Mouse (Mus musculus) left cerebral cortex, adult 18-20 months (tissue): ENCODE measurements around the gene Fars2. TPM values are rescaled to one million over a fixed set of nuclear protein-coding genes. Genes with fewer than 3 reads are reported as not detected.

ENCODE experiments used
- DNase-seq, 2 experiments: peaks; one replicate each; pipeline ENCODE4 v3.0.0; 2021 to 2022; ENCODE audit warnings: low spot score in 2 of 2, mixed read lengths in 1 of 2
- total RNA-seq, 2 experiments: library from RNA; stranded (reverse); gene quantifications; 2 replicates each; pipeline ENCODE4 v1.2.3; 2021

Gene Fars2
- total RNA-seq, 2 experiments from 2014 or later = 39.5 to 43.8 TPM

- peak; percentile 26 to 48 for DNase-seq
These were observed 386.3 kb downstream of the Fars2 start for GRCm38 (mm10) chr13:36503551-36503950.

- DNase-seq = peak in 1 of 2 experiments; percentile 34
These were observed 386.8 kb downstream of the Fars2 start for GRCm38 (mm10) chr13:36503991-36504390.

GRCm38 (mm10) chr13:36505730-36506129 is 388.5 kb downstream of the Fars2 start:
- DNase-seq = peak; percentile 19 to 31

GRCm38 (mm10) chr13:36506315-36506714 is 389.1 kb downstream of the Fars2 start:
- DNase-seq = peak; percentile 62 to 69

DNA sequence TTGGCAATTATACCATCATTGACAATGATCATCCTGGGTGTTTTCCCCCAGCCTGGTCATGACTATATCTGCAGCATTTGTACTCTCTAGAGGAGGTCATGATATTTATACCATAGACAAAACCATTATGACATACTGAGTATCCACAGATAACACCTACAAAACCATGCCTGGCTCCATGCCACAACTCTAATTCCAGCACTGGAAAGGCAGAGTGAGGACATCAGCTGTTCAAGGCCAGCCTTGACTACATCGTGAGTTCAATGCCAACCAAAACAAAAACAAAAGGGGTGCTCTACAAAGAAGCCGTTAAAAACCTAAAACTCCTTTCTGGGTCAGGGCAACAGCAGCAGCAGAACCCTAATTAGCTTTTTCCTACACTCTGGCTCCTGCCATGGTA is 392.9 kb downstream of the Fars2 start:
- DNase-seq = no peak

GRCm38 (mm10) chr13:36513126-36513525 is 395.9 kb downstream of the Fars2 start:
- no peak for DNase-seq

DNA sequence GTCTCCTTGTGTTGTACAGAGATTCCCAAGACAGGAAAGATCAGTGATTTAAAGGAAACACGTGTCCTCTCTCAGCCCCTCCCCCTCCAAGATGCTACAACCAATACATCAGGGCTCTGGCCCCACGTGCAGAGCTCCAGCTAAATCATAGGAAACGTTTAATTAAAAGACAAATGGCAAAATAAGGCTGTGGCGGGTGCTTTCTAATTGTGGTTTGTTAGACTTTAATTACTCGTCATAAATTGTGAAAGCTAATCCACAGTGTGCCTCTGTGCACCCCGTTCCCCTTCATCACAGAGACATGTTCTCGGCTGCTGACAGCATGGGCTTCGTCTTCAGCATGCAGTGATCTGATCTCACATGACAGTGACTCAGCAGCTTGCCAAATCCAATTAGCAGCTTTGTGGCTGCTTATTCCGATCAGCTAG is 400.9 kb downstream of the Fars2 start:
- DNase-seq = no peak

DNA sequence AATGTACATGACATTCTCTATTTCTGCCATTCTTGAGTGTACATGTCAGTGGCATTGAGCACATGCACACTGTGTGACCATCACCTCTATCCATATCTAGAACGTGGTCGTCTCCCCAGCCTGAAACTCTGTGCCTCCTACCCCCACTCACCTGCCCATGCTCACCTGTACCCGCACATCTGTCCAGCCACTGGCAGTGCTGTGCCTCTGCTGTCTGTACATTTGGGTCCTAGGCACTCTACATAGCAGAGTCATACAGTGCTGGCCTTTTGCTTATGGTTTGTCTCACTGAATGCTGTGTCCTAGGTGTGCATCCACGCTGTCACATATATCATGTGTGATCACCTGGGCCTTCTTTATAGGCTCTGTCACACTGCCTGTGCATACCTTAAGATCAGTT is 410.5 kb downstream of the Fars2 start:
- no peak for DNase-seq

DNA sequence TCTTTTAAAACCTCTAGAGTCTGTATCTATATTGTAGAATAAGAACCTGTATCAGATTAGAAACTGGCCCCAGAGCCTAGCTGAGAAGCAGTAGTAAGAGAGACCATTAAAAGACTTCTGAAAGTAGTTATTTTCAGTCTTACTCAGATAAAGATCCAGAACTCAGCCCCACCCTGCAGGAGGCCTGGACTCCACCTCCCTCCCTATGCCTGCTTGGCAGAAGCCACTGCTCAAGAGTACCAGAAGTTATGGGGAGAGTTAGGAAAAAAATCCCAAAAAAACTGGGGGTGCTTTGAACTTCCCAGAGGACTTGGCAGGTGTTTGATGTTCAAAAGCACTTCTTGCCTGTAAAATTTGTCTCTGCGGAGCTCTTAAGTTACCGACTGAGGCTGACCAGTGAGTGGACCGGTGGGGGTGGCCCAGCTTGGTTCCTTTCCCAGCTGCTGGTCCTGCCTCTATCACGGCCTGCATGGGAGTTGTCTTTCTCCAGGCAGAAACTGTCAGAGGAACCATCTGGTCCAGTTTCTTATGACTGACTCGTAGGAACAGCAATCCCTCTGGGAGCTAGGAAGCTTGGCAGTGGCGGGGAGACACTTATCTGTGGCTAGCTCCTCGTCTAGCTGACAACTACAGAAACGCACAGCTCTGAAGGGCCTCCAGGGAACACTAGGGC is 411.1 kb downstream of the Fars2 start:
- peak; percentile 27 to 59 for DNase-seq

DNA sequence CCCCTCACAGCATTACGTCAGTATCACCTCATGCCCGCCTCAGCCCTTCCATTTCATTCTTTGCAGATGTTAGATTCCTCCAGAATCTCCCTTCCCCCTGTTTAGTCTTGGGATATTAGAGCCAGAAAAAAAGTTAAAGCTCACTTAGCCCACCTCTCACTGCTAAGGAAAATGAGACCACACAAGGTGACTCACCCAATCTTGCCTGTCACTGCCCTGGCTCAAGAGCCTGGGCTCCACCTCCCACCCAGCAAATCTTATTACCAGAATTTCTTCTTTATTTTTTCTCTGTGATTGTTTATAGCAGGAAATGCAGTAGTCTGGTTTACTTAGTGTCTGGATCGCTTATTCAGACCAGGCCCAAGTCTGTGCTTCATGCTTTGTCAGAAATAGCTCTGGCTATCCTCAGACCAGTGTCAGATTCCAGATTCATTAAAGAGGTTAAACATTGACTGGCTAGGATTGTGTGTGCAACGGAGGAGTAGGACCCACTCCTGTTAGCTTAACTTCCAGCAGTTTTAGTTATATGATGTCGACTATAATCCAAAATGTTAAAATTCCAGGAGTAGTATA is 412.3 kb downstream of the Fars2 start:
- no peak for DNase-seq

DNA sequence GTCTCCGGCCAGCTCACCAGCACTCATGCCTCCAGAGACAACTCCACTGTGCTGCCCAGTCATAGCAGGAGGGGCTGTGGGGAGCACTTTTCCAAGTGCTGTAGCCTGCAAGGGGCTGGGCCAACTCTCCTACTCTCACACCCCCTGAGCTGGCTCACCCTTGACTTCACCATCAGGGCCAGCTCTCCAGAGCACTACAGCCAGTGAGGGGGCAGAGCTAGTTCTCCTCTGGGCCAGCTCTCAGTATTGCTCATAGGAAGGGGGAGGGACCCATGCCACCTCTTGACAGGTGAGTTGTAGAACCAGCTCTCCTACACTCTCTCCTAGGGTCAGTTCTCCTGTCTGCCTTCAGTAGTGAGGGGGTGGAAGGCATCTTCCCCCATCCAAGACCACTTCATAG is 413.6 kb downstream of the Fars2 start:
- no peak for DNase-seq

DNA sequence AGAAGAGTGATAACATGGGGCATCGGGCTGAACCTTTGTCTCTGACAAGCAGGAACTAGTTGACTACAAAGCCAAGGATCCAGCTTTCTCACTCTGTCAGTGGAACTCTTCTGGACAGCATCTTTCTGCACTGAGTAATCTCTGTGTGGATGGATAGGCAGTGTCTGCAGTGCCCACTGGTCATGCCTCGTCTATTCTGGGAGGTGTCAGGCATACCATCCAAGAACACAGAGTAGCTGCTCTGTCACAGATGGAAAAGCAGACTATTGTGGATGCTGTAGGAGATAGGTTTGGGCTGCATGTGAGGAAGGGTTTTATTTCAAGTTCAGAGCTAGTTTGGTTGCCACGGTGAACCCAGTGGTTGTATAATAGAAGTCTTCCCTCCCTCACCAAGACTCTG is 414.7 kb downstream of the Fars2 start:
- peak; percentile 58 to 74 for DNase-seq

DNA sequence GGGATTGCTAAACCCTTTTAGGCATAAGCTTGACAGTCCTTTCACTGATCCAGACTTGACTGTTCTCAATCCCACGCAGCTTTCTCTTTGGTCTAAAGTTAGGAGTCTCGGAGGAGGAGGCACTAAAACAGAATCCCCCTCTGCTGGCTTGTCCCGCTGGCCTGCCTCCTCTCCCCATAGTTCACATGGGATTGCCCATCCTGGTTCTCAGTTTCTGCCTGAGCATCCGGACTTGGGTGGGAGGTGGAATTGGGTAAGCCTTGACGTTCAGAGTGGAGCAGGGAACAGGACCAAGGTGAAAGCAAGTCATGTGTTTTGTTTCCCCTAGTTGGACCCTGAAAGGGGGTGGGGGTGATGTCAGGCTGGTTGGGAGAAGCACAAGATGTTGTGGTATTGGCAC is 415.9 kb downstream of the Fars2 start:
- DNase-seq = peak; percentile 31 to 57

DNA sequence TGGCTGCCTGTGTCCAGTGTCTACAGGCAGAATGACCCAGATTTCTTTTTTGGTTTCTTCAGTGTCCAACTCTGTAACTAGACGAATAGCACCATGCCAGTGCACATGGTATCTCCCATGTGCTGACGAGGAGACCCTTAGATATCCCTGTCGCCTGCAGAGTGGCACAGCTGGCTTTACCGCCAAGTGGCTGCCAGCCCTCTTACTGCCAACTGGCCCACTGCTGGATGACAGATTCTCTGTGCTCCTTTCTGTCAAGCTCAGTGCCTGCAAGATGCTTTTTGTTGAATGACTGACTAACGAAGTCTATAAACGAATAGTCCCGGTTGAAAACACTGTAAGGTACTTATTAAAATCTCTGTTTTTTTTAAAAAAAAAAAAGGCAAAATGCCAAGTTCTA is 416.3 kb downstream of the Fars2 start:
- DNase-seq = peak in 1 of 2 experiments; percentile 25

DNA sequence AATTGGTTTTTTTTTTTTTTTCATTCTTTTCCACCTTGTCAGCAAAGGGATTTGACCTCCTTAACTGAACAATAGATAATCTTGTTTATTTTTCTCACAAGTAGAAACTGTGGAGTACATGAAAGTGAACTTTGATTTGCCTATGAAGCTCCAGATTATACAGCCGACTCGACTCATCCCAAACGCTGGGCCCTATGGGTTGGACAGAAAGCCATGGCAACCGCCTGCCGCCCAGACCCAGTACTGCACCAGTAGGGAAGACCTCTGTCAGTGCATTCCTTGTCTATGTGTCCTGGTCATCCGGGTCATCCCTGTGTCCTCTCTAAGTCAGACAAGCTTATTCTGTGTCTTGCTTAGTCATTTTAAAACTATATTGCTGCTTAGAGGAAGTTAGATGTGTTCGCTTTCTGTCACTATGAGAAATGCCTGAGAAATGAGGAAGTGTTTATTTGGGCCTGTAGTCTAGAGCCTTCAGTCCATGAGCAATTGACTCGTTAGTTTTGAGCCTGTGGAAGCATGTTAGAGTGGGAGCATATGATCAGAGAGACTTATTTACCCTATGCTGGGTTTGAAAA is 416.8 kb downstream of the Fars2 start:
- no peak for DNase-seq

DNA sequence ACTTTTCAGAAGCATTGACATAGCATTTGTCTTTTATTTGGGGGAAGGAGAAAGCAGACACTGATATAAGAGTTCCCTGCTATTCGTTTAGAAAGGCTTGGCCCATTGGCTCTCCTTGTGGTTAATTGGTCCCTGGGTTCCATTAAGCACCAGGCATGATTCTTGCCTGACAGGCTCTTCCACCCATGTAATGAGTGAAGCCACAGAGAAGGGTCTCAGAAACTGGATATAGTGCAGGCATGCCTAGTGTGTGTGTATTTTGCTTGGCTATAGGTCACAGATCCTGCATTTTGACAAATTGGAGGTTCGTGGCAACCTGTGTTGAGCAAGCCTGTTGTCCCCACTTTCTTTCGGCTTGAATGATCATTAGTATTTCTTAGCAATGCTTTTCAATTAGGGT is 420.4 kb downstream of the Fars2 start:
- DNase-seq = no peak

DNA sequence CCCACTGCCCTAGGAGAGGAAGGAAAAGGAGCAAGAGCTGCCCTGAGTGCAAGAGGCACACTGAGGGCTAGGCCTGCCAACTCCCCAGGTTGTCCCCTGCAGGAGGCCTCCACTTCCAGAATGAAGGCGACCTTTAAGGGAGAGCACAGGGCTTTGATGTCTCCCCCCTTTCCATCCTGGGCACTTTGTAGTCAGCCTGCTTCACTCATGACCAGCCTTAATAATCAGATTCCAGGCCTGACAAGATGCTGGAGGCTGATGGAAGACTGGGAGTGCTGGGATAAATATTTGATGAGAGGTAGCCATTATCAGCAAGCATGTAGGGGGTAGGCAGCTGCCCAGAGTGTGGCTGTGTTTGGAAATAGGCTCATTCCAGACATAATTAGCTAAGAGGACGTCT is 421.2 kb downstream of the Fars2 start:
- DNase-seq = no peak

GRCm38 (mm10) chr13:36540231-36540630 is 423.0 kb downstream of the Fars2 start:
- DNase-seq = no peak

GRCm38 (mm10) chr13:36541287-36541780 is 424.1 kb downstream of the Fars2 start:
- DNase-seq = no peak

DNA sequence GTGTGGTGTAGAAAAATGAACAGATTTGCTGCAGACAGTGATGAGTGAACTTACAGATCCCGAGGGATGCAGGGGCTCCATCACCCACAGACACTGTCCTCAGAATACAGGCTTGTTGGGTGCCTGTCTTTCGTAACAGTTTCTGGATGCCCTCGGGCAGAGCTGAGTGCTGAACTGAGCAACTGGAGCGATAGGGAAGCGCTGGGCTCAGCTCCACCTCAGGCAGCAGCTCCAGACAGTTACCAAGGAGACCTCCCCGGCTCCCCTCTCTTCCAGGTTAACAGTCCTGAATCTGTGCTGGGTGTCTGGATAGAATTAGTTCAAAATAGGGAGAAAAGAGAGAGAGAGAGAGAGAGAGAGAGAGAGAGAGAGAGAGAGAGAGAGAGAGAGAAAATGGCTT is 433.5 kb downstream of the Fars2 start:
- DNase-seq = no peak

DNA sequence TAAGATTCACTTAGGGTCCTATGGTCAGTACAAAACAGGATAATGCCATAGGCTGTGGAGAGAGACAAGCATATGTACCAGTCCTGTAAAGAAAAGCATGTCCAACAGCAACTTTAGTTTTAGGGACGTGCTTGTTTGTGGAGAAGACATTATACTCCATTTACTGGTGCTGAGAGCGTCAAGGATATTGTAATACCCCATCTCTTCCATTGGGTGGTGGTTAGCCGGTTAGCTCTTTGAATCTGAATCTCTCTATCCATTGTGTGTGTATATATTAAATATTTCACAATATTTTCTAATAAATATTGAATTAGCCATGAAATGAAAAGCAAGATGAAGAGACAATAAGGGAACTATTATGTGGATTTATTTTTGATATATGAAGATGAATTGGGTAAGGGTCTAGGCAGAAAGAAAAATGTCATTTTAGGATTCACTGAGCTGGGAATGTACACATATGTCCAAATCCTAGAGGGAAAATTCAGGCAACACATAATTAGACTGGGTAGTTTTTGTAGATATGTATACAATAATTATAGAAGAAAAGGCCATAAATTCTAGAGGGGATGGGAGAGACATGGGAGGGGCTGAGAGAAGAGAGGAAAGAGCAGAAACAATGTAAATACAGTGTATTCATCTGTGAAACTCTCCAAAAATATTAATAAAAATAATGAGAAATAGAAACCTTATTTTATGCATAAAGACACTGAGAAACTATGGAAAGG is 435.5 kb downstream of the Fars2 start:
- DNase-seq = no peak

- no peak for DNase-seq
These were observed 436.0 kb downstream of the Fars2 start for GRCm38 (mm10) chr13:36553247-36553642.
